Mouse (Mus musculus): ENCODE measurements at regions not wholly inside any gene's neighbourhood (a gene's known extent, or its start where the extent isn't known, plus 50 kb on each side); places are given as distances from the start of the nearest gene placed in this dataset.

GRCm38 (mm10) chr11:38224300-38224699 is 988.5 kb upstream of the Tenm2 start:
- 69% methylated on average over 3 of the region's 3 CpGs for WGBS
- Histone ChIP-seq H3K36me3 (no peaks in the 10 kb centered on the region), H3K9me3 (no peaks in the 10 kb centered on the region), H3K9ac (no peak overlapping the region), H3K4me2 (no peak overlapping the region), H3K27ac (no peak overlapping the region), H3K27me3 (no peaks in the 10 kb centered on the region), H3K4me3 (no peak overlapping the region), H3K4me1 (no peaks in the 10 kb centered on the region)
- no peak for ATAC-seq (ENCODE audit: insufficient number of reproducible peaks, insufficient read depth, low FRiP score, low TSS enrichment, low read depth)

GRCm38 (mm10) chr11:38203347-38203746 is 967.6 kb upstream of the Tenm2 start:
- no peak overlapping the region for H3K4me2 ChIP-seq
- H3K27me3 ChIP-seq: no peaks in the 10 kb centered on the region
- WGBS: 50% methylated on average over 2 of the region's 2 CpGs
- H3K9me3 ChIP-seq: no peaks in the 10 kb centered on the region
- H3K36me3 ChIP-seq: no peaks in the 10 kb centered on the region
- H3K4me3 ChIP-seq: no peak overlapping the region
- H3K9ac ChIP-seq: no peak overlapping the region
- no peak overlapping the region for H3K27ac ChIP-seq
- no peaks in the 10 kb centered on the region for H3K4me1 ChIP-seq
- no peak for ATAC-seq (ENCODE audit: insufficient number of reproducible peaks, insufficient read depth, low FRiP score, low TSS enrichment, low read depth)

GRCm38 (mm10) chr11:38201136-38201741 is 965.5 kb upstream of the Tenm2 start:
- H3K4me3 ChIP-seq: no peak overlapping the region
- no peak overlapping the region for H3K4me2 ChIP-seq
- H3K27ac ChIP-seq: no peak overlapping the region
- no peaks in the 10 kb centered on the region for H3K36me3 ChIP-seq
- 48% methylated on average over 3 of the region's 3 CpGs for WGBS
- no peaks in the 10 kb centered on the region for H3K27me3 ChIP-seq
- no peak for ATAC-seq (ENCODE audit: insufficient number of reproducible peaks, insufficient read depth, low FRiP score, low TSS enrichment, low read depth)
- H3K4me1 ChIP-seq: no peaks in the 10 kb centered on the region
- no peaks in the 10 kb centered on the region for H3K9me3 ChIP-seq
- no peak overlapping the region for H3K9ac ChIP-seq

GRCm38 (mm10) chr11:38193719-38194118 is 958.0 kb upstream of the Tenm2 start:
- ATAC-seq (ENCODE audit: insufficient number of reproducible peaks, insufficient read depth, low FRiP score, low TSS enrichment, low read depth): no peak
- H3K9ac ChIP-seq: no peak overlapping the region
- no peaks in the 10 kb centered on the region for H3K36me3 ChIP-seq
- H3K4me2 ChIP-seq: no peak overlapping the region
- no peaks in the 10 kb centered on the region for H3K4me1 ChIP-seq
- H3K4me3 ChIP-seq: no peak overlapping the region
- no peaks in the 10 kb centered on the region for H3K27me3 ChIP-seq
- WGBS: 57% methylated on average over 5 of the region's 5 CpGs
- H3K9me3 ChIP-seq: no peaks in the 10 kb centered on the region
- H3K27ac ChIP-seq: no peak overlapping the region

- H3K27me3 ChIP-seq: no peaks in the 10 kb centered on the region
- no peak overlapping the region for H3K27ac ChIP-seq
- no peaks in the 10 kb centered on the region for H3K36me3 ChIP-seq
- 71% methylated on average over 2 of the region's 2 CpGs for WGBS
- H3K9me3 ChIP-seq: no peaks in the 10 kb centered on the region
- no peak overlapping the region for H3K4me2 ChIP-seq
- no peak for ATAC-seq (ENCODE audit: insufficient number of reproducible peaks, insufficient read depth, low FRiP score, low TSS enrichment, low read depth)
- H3K4me3 ChIP-seq: no peak overlapping the region
- no peak overlapping the region for H3K9ac ChIP-seq
- H3K4me1 ChIP-seq: no peaks in the 10 kb centered on the region
These were observed 956.3 kb upstream of the Tenm2 start for GRCm38 (mm10) chr11:38191895-38192547.

- 59% methylated on average over 3 of the region's 3 CpGs for WGBS
- Histone ChIP-seq H3K27me3 (no peaks in the 10 kb centered on the region), H3K4me2 (no peak overlapping the region), H3K27ac (no peak overlapping the region), H3K4me1 (no peaks in the 10 kb centered on the region), H3K9me3 (no peaks in the 10 kb centered on the region), H3K36me3 (no peaks in the 10 kb centered on the region), H3K4me3 (no peak overlapping the region), H3K9ac (no peak overlapping the region)
- ATAC-seq (ENCODE audit: insufficient number of reproducible peaks, insufficient read depth, low FRiP score, low TSS enrichment, low read depth): no peak
These were observed 955.7 kb upstream of the Tenm2 start for GRCm38 (mm10) chr11:38191437-38191836.

GRCm38 (mm10) chr11:38170721-38171120 is 935.0 kb upstream of the Tenm2 start:
- Histone ChIP-seq H3K27me3 (no peaks in the 10 kb centered on the region), H3K4me1 (no peaks in the 10 kb centered on the region), H3K27ac (no peak overlapping the region), H3K9ac (no peak overlapping the region), H3K4me3 (no peak overlapping the region), H3K9me3 (no peaks in the 10 kb centered on the region), H3K36me3 (no peaks in the 10 kb centered on the region), H3K4me2 (no peak overlapping the region)
- no peak for ATAC-seq (ENCODE audit: insufficient number of reproducible peaks, insufficient read depth, low FRiP score, low TSS enrichment, low read depth)
- WGBS: 83% methylated on average over 1 of the region's 1 CpGs

- H3K4me3 ChIP-seq: no peak overlapping the region
- no peak overlapping the region for H3K4me2 ChIP-seq
- H3K9ac ChIP-seq: no peak overlapping the region
- H3K27ac ChIP-seq: no peak overlapping the region
- 87% methylated on average over 4 of the region's 4 CpGs for WGBS
- H3K9me3 ChIP-seq: no peaks in the 10 kb centered on the region
- H3K27me3 ChIP-seq: no peaks in the 10 kb centered on the region
- no peaks in the 10 kb centered on the region for H3K36me3 ChIP-seq
- H3K4me1 ChIP-seq: no peaks in the 10 kb centered on the region
- no peak for ATAC-seq (ENCODE audit: insufficient number of reproducible peaks, insufficient read depth, low FRiP score, low TSS enrichment, low read depth)
These were observed 922.5 kb upstream of the Tenm2 start for GRCm38 (mm10) chr11:38158310-38158709.

GRCm38 (mm10) chr11:38156944-38157343 is 921.2 kb upstream of the Tenm2 start:
- Histone ChIP-seq H3K4me3 (no peak overlapping the region), H3K4me2 (no peak overlapping the region), H3K4me1 (no peaks in the 10 kb centered on the region), H3K27ac (no peak overlapping the region), H3K27me3 (no peaks in the 10 kb centered on the region), H3K36me3 (no peaks in the 10 kb centered on the region), H3K9me3 (no peaks in the 10 kb centered on the region), H3K9ac (no peak overlapping the region)
- ATAC-seq (ENCODE audit: insufficient number of reproducible peaks, insufficient read depth, low FRiP score, low TSS enrichment, low read depth): no peak
- WGBS: 83% methylated on average over 9 of the region's 9 CpGs

- no peak overlapping the region for H3K9ac ChIP-seq
- no peak overlapping the region for H3K4me3 ChIP-seq
- ATAC-seq (ENCODE audit: insufficient number of reproducible peaks, insufficient read depth, low FRiP score, low TSS enrichment, low read depth): no peak
- WGBS: 93% methylated on average over 2 of the region's 2 CpGs
- no peaks in the 10 kb centered on the region for H3K9me3 ChIP-seq
- no peaks in the 10 kb centered on the region for H3K27me3 ChIP-seq
- no peaks in the 10 kb centered on the region for H3K36me3 ChIP-seq
- no peak overlapping the region for H3K27ac ChIP-seq
- H3K4me2 ChIP-seq: no peak overlapping the region
- no peaks in the 10 kb centered on the region for H3K4me1 ChIP-seq
These were observed 919.9 kb upstream of the Tenm2 start for GRCm38 (mm10) chr11:38155706-38156105.

- H3K4me3 ChIP-seq: no peak overlapping the region
- no peaks in the 10 kb centered on the region for H3K4me1 ChIP-seq
- no peak overlapping the region for H3K27ac ChIP-seq
- WGBS: 85% methylated on average over 2 of the region's 2 CpGs
- no peak overlapping the region for H3K4me2 ChIP-seq
- no peaks in the 10 kb centered on the region for H3K9me3 ChIP-seq
- no peaks in the 10 kb centered on the region for H3K27me3 ChIP-seq
- no peaks in the 10 kb centered on the region for H3K36me3 ChIP-seq
- no peak overlapping the region for H3K9ac ChIP-seq
- no peak for ATAC-seq (ENCODE audit: insufficient number of reproducible peaks, insufficient read depth, low FRiP score, low TSS enrichment, low read depth)
These were observed 907.7 kb upstream of the Tenm2 start for GRCm38 (mm10) chr11:38143436-38143835.

GRCm38 (mm10) chr11:38128851-38129250 is 893.1 kb upstream of the Tenm2 start:
- no peak overlapping the region for H3K27ac ChIP-seq
- no peak for ATAC-seq (ENCODE audit: insufficient number of reproducible peaks, insufficient read depth, low FRiP score, low TSS enrichment, low read depth)
- no peaks in the 10 kb centered on the region for H3K4me1 ChIP-seq
- no peaks in the 10 kb centered on the region for H3K36me3 ChIP-seq
- H3K4me3 ChIP-seq: no peak overlapping the region
- no peaks in the 10 kb centered on the region for H3K27me3 ChIP-seq
- H3K9me3 ChIP-seq: no peaks in the 10 kb centered on the region
- no peak overlapping the region for H3K9ac ChIP-seq
- no peak overlapping the region for H3K4me2 ChIP-seq

All from embryonic facial prominence, embryonic 13.5 days (tissue).